Mouse (Mus musculus) cerebellum, adult 9-11 months (tissue): Measurements from ENCODE around the gene Atp8b4.

Experiments
- DNase-seq: peaks from one replicate; pipeline ENCODE4 v3.0.0; 2022

The Atp8b4 gene

GRCm38 (mm10) chr2:126275511-126275910 lies 225.0 kb downstream of the Atp8b4 start:
- no peak for DNase-seq

GRCm38 (mm10) chr2:126274826-126275405 lies 225.6 kb downstream of the Atp8b4 start:
- no peak for DNase-seq

GRCm38 (mm10) chr2:126274311-126274710 lies 226.2 kb downstream of the Atp8b4 start:
- DNase-seq, result no peak
